Mouse (Mus musculus) megakaryocyte, embryonic 14.5 days (primary cell): ENCODE results near the gene Rptor.

Experiments
- FLI1 ChIP-seq: IDR thresholded peaks from 2 replicates; pipeline ENCODE4 v1.6.1; 2012; ENCODE audit warnings: low read length, inconsistent platforms, mixed read lengths
- GATA1 ChIP-seq: IDR thresholded peaks from 3 replicates; pipeline ENCODE4 v1.6.1; 2012; ENCODE audit warnings: mixed read lengths, low read length, inconsistent platforms, borderline replicate concordance

GRCm38 (mm10) chr11:119937216-119937615 lies 334.5 kb downstream of the Rptor start:
- no peak for TF ChIP-seq FLI1
- TF ChIP-seq GATA1 = no peak
